Mouse (Mus musculus): ENCODE data around the gene Ppm1h. TPM values are rescaled to one million over a fixed set of nuclear protein-coding genes. Genes with fewer than 3 reads are reported as not detected.

Gene Ppm1h
- polyA plus RNA-seq, 1 experiment from 2014 or later, result 10.4 TPM

DNA sequence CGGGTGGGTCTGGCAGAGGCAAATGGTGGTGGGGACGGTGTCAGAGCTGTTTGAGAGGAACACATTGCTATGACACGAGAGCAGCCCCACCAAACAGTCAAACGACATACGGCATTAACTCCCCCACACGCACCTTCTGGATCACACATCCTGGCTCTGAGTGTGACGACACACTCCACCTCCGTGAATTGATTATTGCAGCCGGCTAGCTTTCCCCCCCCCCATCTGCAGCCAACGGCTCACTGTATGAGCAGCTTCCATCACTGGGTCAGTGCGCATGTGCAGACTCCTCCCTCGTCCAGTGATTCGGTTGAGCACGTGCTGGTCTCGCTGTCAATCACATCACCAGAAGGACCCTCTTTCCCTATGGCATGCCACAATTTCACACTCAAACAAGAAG lies 178.6 kb downstream of the Ppm1h start:
- Histone ChIP-seq H3K9me3 (ENCODE audit: low read length) (no peaks in the 10 kb centered on the region), H3K27me3 (replicated peaks; ENCODE audit: insufficient read depth, low read length) (no peaks in the 10 kb centered on the region), H3K4me2 (replicated peaks; ENCODE audit: low read depth, low read length) (no peak overlapping the region), H3K9ac (replicated peaks; ENCODE audit: low read depth) (no peak overlapping the region), H3K4me3 (ENCODE audit: low read depth, low read length) (no peak overlapping the region), H3K27ac (ENCODE audit: low read length) (no peak overlapping the region), H3K4me1 (ENCODE audit: insufficient read depth, low read depth, low read length) (peaks cover 12% of the 10 kb centered on the region; the same call in 1 of the 2 replicates), H3K36me3 (ENCODE audit: insufficient read depth, low read length) (no peaks in the 10 kb centered on the region)
- no peak for DNase-seq (ENCODE audit: low spot score)
- ATAC-seq, result no peak
- TF ChIP-seq CTCF (IDR thresholded peaks at IDR 0.05) (no peak), EP300 (IDR thresholded peaks at IDR 0.05) (no peak)
- WGBS, result 91% methylated on average over 15 of the region's 15 CpGs

DNA sequence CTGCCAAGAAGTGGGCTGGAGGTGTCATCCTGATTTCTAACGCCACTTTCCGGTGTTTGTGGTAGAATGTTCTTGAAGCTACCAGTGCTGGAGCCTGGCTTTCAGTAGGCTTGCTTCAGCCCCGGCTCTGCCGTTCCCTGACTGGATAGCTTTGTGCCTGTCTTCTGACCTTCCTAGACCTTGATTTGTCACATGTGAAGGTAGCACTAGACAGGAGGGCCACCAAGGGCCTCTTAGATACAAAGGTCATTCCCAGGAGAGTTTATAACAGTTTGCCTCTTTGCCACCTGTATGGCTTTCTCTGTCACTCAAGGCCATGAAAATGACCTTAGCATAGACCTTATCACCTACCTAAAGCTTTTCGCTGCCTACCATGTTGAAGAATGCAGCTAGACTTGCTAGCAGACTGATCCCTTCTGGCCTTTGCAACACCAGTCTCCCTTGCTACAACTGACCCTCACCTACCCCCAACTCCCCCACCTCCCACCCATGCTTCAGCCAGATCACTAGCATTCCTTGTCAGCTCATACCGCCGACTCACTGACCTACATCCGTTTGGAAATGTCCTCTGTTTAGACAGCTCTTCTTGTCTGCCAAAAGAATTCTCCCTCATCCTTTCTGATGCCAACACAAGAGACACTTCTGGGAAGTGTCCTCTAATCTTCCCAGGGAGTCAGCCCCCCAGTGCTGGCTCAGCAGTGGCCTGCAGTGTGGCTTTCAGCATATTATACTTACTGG lies 180.5 kb downstream of the Ppm1h start:
- TF ChIP-seq CTCF (IDR thresholded peaks at IDR 0.05) (no peak), EP300 (IDR thresholded peaks at IDR 0.05) (peak; percentile 49; the same call in 1 of the 2 replicates)
- Histone ChIP-seq H3K9me3 (ENCODE audit: low read length) (no peaks in the 10 kb centered on the region), H3K27me3 (replicated peaks; ENCODE audit: insufficient read depth, low read length) (no peaks in the 10 kb centered on the region), H3K27ac (ENCODE audit: low read length) (peak overlapping the region; percentile 72), H3K4me2 (replicated peaks; ENCODE audit: low read depth, low read length) (no peak overlapping the region), H3K9ac (replicated peaks; ENCODE audit: low read depth) (no peak overlapping the region), H3K4me3 (ENCODE audit: low read depth, low read length) (no peak overlapping the region), H3K4me1 (ENCODE audit: insufficient read depth, low read depth, low read length) (peaks cover 8% of the 10 kb centered on the region; the same call in 1 of the 2 replicates), H3K36me3 (ENCODE audit: insufficient read depth, low read length) (no peaks in the 10 kb centered on the region)
- WGBS, result 46% methylated on average over 8 of the region's 8 CpGs
- DNase-seq (ENCODE audit: low spot score) (peak; percentile 85), ATAC-seq (peak; percentile 81)

DNA sequence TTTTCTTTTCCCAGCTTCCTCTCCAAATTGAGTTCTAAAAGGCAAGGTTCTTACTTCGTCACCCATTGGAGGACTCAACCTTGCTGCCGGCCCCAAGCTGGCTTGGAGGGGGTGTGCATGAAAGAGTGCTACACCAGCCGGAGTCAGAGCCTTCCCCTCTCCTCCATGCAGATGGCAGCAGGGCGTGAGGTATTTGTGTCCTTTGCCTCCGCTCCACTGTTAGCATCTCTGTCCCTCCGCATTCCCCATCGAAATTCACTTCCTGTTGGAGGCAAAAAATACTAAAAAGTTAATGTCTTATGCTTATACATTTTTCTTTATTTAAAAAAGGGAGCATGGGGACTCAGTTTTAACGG lies 181.1 kb downstream of the Ppm1h start:
- TF ChIP-seq EP300 (IDR thresholded peaks at IDR 0.05) (no peak), CTCF (IDR thresholded peaks at IDR 0.05) (no peak)
- peak overlapping the region; percentile 72 for H3K27ac ChIP-seq (ENCODE audit: low read length)
- no peak overlapping the region for H3K4me2 ChIP-seq (replicated peaks; ENCODE audit: low read depth, low read length)
- H3K27me3 ChIP-seq (replicated peaks; ENCODE audit: insufficient read depth, low read length), result no peaks in the 10 kb centered on the region
- H3K4me3 ChIP-seq (ENCODE audit: low read depth, low read length), result no peak overlapping the region
- DNase-seq (ENCODE audit: low spot score) (no peak), ATAC-seq (peak; percentile 53)
- 54% methylated on average over 8 of the region's 8 CpGs for WGBS
- H3K4me1 ChIP-seq (ENCODE audit: insufficient read depth, low read depth, low read length), result peaks cover 4% of the 10 kb centered on the region; the same call in 1 of the 2 replicates
- no peaks in the 10 kb centered on the region for H3K9me3 ChIP-seq (ENCODE audit: low read length)
- no peak overlapping the region for H3K9ac ChIP-seq (replicated peaks; ENCODE audit: low read depth)
- no peaks in the 10 kb centered on the region for H3K36me3 ChIP-seq (ENCODE audit: insufficient read depth, low read length)

DNA sequence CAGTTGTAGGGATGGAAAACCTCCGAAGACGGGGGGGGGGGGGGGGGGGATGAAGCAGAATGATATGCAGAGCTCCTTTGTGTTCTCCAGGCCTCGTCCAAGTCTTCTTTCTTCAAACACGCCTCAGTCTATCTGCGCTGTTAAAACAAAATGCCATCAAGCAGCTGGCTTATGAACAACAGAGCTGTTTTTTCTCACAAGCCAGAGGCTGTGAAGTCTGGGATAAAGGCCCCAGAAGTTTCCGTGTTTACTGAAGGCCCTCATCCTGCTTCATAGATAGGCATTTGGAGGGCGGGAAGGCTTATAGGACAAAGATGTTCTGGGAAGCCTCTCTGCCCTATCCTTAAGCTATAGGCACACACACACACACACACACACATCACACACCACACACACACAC lies 181.5 kb downstream of the Ppm1h start:
- WGBS, result 37% methylated on average over 6 of the region's 7 CpGs

DNA sequence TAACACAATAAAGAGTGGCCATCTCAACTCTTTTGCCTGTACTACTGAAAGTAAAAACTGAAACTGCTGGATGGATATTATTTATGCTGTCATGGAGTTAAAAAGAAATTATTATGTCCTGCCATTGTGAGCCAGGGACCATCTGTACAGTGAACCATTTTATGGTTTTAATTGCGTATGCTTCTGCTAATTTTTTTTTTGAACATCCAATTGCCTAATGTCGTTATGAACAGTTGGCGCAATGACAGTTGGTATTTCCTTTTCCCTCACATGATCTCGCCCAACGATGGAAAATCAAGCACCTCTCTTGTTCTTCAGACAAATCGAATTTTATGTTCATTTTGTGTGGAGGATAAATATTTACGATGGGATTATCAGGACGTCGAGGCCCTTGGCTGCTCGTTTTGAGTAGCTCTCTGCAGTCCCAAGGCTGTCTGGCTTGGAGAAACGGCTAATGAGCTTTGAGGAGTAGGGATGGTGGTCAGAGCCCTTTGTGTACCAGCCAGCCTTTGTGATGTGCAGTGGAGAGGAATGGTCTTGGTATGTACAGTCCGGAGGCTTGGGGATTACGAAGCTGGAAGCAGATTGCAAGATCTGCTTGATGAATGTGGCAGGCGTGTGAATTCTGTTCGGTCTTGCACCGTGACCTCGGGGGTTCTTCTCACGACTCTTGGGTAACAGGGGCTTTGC lies 183.3 kb downstream of the Ppm1h start:
- H3K9me3 ChIP-seq (ENCODE audit: low read length), result no peaks in the 10 kb centered on the region
- no peaks in the 10 kb centered on the region for H3K4me1 ChIP-seq (ENCODE audit: insufficient read depth, low read depth, low read length)
- no peaks in the 10 kb centered on the region for H3K36me3 ChIP-seq (ENCODE audit: insufficient read depth, low read length)
- H3K4me3 ChIP-seq (ENCODE audit: low read depth, low read length), result no peak overlapping the region
- no peak overlapping the region for H3K9ac ChIP-seq (replicated peaks; ENCODE audit: low read depth)
- H3K27ac ChIP-seq (ENCODE audit: low read length), result no peak overlapping the region
- no peak overlapping the region for H3K4me2 ChIP-seq (replicated peaks; ENCODE audit: low read depth, low read length)
- ATAC-seq, result no peak; the same call in 1 of the 2 replicates
- DNase-seq (ENCODE audit: low spot score), result no peak
- WGBS, result 62% methylated on average over 18 of the region's 18 CpGs
- TF ChIP-seq EP300 (IDR thresholded peaks at IDR 0.05) (no peak), CTCF (IDR thresholded peaks at IDR 0.05) (no peak)
- no peaks in the 10 kb centered on the region for H3K27me3 ChIP-seq (replicated peaks; ENCODE audit: insufficient read depth, low read length)

More for the DNA sequence above, 181.5 kb downstream of the Ppm1h start:
- peaks cover under 1% of the 10 kb centered on the region; the same call in 1 of the 2 replicates for H3K4me1 ChIP-seq (ENCODE audit: insufficient read depth, low read depth, low read length)
- TF ChIP-seq CTCF (IDR thresholded peaks at IDR 0.05) (no peak), EP300 (IDR thresholded peaks at IDR 0.05) (no peak)
- H3K36me3 ChIP-seq (ENCODE audit: insufficient read depth, low read length), result no peaks in the 10 kb centered on the region
- H3K27ac ChIP-seq (ENCODE audit: low read length), result peak overlapping the region; percentile 72
- no peak overlapping the region for H3K4me2 ChIP-seq (replicated peaks; ENCODE audit: low read depth, low read length)
- ATAC-seq (peak; percentile 12; the same call in 1 of the 2 replicates), DNase-seq (ENCODE audit: low spot score) (peak; percentile 26)
- H3K9ac ChIP-seq (replicated peaks; ENCODE audit: low read depth), result no peak overlapping the region
- no peaks in the 10 kb centered on the region for H3K27me3 ChIP-seq (replicated peaks; ENCODE audit: insufficient read depth, low read length)
- no peaks in the 10 kb centered on the region for H3K9me3 ChIP-seq (ENCODE audit: low read length)
- H3K4me3 ChIP-seq (ENCODE audit: low read depth, low read length), result no peak overlapping the region

DNA sequence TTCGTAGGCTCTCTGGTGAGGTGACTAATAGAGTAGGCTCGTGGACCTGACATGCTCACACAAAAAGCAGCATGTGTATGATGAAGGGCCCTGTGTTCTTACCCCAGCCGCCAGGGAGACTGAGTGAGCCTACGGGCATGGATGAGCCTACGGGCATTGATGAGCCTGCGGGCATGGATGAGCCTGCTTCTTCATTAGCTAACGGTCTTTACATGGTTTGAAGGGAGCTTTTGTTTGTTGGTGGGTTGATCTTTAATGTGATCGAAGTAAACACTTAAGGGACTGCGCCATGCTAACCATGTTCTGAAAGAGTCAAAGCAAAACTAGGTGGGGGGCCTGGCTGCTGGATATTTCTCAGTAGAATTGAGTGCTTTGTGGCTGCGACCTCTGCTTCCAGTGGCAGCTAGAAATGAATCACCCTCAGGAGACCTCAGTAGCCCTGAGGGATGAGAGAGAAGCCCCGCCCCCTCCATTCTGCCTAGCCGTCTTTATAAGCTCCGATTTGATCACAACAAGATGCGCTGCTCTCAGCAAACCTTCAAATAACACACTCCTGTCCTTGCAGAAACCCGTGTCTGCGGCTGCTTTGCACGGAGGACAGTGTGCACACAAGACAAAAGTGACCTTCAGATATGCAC lies 183.9 kb downstream of the Ppm1h start:
- Histone ChIP-seq H3K36me3 (ENCODE audit: insufficient read depth, low read length) (no peaks in the 10 kb centered on the region), H3K9ac (replicated peaks; ENCODE audit: low read depth) (no peak overlapping the region), H3K27me3 (replicated peaks; ENCODE audit: insufficient read depth, low read length) (no peaks in the 10 kb centered on the region), H3K9me3 (ENCODE audit: low read length) (no peaks in the 10 kb centered on the region), H3K4me2 (replicated peaks; ENCODE audit: low read depth, low read length) (no peak overlapping the region), H3K4me3 (ENCODE audit: low read depth, low read length) (no peak overlapping the region), H3K4me1 (ENCODE audit: insufficient read depth, low read depth, low read length) (no peaks in the 10 kb centered on the region), H3K27ac (ENCODE audit: low read length) (no peak overlapping the region)
- TF ChIP-seq EP300 (IDR thresholded peaks at IDR 0.05) (no peak), CTCF (IDR thresholded peaks at IDR 0.05) (no peak)
- ATAC-seq (no peak), DNase-seq (ENCODE audit: low spot score) (no peak)
- WGBS, result 87% methylated on average over 17 of the region's 17 CpGs

All from lung, postnatal 0 days (tissue).